Mouse (Mus musculus): Measurements from ENCODE around the gene Veph1.
"Not testable (repeated sequence)": the region's sequence is repeated elsewhere in the genome, so short reads cannot be mapped to it uniquely, and the experiment has no call there.

Veph1 gene

GRCm38 (mm10) chr3:66296545-66296944 lies at the start of gene Veph1:
TSS of gene Veph1 (minus strand) at chr3:66296837.
- DNase-seq (ENCODE audit: low spot score in 2 of 2): no peak

- no peak for DNase-seq (ENCODE audit: low spot score in 2 of 2)
Observed at GRCm38 (mm10) chr3:66340742-66341141, 44.1 kb upstream of the Veph1 start.

GRCm38 (mm10) chr3:66332401-66332729 lies 35.7 kb upstream of the Veph1 start:
- no peak for DNase-seq (ENCODE audit: low spot score in 2 of 2)

- DNase-seq (ENCODE audit: low spot score in 2 of 2): no peak
Observed at GRCm38 (mm10) chr3:66331592-66332400, 35.2 kb upstream of the Veph1 start.

- no peak for DNase-seq (ENCODE audit: low spot score in 2 of 2)
Observed at GRCm38 (mm10) chr3:66330896-66331579, 34.4 kb upstream of the Veph1 start.

- DNase-seq (ENCODE audit: low spot score in 2 of 2): no peak
Observed at GRCm38 (mm10) chr3:66325962-66326834, 29.6 kb upstream of the Veph1 start.

- no peak for DNase-seq (ENCODE audit: low spot score in 2 of 2)
Observed at GRCm38 (mm10) chr3:66325486-66325951, 28.9 kb upstream of the Veph1 start.

- no peak for DNase-seq (ENCODE audit: low spot score in 2 of 2)
Observed at GRCm38 (mm10) chr3:66314793-66315715, 18.4 kb upstream of the Veph1 start.

GRCm38 (mm10) chr3:66310586-66310985 lies 13.9 kb upstream of the Veph1 start:
- no peak for DNase-seq (ENCODE audit: low spot score in 2 of 2)

GRCm38 (mm10) chr3:66309531-66309930 lies 12.9 kb upstream of the Veph1 start:
- no peak for DNase-seq (ENCODE audit: low spot score in 2 of 2)

GRCm38 (mm10) chr3:66295236-66295635 lies 1.4 kb downstream of the Veph1 start:
- DNase-seq (ENCODE audit: low spot score in 2 of 2): no peak

GRCm38 (mm10) chr3:66294729-66295128 lies 1.9 kb downstream of the Veph1 start:
- no peak for DNase-seq (ENCODE audit: low spot score in 2 of 2)

GRCm38 (mm10) chr3:66292356-66292946 lies 4.2 kb downstream of the Veph1 start:
- DNase-seq (ENCODE audit: low spot score in 2 of 2): no peak

GRCm38 (mm10) chr3:66263270-66263669 lies 33.4 kb downstream of the Veph1 start:
- DNase-seq (ENCODE audit: low spot score in 2 of 2): no peak

- DNase-seq (ENCODE audit: low spot score in 2 of 2): no peak
Observed at GRCm38 (mm10) chr3:66262319-66262718, 34.3 kb downstream of the Veph1 start.

- no peak for DNase-seq (ENCODE audit: low spot score in 2 of 2)
Observed at GRCm38 (mm10) chr3:66254504-66255105, 42.0 kb downstream of the Veph1 start.

- DNase-seq (ENCODE audit: low spot score in 2 of 2): no peak
Observed at GRCm38 (mm10) chr3:66251842-66252241, 44.8 kb downstream of the Veph1 start.

- no peak for DNase-seq (ENCODE audit: low spot score in 2 of 2)
Observed at GRCm38 (mm10) chr3:66240476-66240875, 56.2 kb downstream of the Veph1 start.

GRCm38 (mm10) chr3:66236234-66236871 lies 60.3 kb downstream of the Veph1 start:
- not testable (repeated sequence) for DNase-seq (ENCODE audit: low spot score in 2 of 2)

All from spleen, postnatal 36 days (tissue).